Mouse (Mus musculus) CD4-positive, CD25-positive, alpha-beta regulatory T cell, adult 4 months (primary cell): Measurements from ENCODE around the gene Deaf1. TPM values are rescaled to one million over a fixed set of nuclear protein-coding genes. Genes with fewer than 3 reads are reported as not detected.
A peak's percentile ranks its signal among the peaks of the same experiment; 100 is the strongest.

Source experiments
- ATAC-seq: one replicate; pipeline ENCODE4 v1.8.0; 2017
- polyA plus RNA-seq, 2 experiments: library from polyadenylated mRNA; unstranded; fragments of 100-300 nt; shearing (Covaris generic); gene quantifications; one replicate each; pipeline ENCODE4 v1.2.1; 2017

Deaf1 gene
- polyA plus RNA-seq: 10 to 100 TPM; 24.5 to 29.1 TPM

DNA sequence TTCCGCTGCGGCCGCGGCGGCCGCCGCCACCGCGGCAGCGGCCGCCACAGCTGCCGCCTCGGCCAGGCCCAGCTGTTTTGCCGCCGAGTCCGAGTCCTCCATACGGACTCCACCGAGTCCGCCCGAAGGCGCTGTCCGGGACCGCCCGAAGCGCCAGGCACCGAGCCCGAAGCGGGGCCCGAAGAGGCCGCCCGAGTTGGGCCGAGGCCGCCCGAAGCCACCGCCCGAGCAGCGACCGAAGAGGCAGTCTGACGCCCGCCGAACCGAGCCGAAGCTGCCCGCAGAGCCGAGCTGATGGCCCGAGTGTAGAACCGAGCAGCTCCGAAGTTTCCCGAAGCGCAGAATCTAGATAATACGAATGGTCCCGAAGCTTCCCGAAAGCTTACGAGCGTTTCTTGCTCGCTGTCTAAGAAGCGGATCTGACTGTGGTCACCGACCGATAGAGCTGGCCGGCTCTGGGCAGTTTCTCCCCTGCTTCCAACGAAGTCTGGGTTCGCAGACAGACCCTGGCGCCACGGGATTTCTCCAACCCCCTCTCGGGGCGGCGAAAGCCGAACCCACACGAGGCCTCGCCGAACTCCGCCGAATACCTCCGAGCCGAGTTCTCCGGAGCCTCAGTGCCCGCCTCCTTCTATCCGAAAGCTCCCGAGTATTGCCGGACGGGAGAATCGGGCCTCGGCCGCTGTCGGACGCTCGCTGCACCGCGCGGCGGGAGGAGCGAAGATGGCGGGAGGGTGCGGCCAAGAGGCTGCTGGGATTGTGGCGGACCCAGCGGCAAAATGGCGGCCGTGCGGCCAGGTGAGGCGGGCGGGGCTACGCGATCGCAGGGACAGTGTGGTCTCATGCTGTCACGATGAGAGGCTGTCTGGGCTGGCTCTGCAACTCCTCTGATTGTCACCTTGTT, at the start of gene Deaf1, which contains the start of gene Tmem80:
Gene Deaf1 (minus strand): TSS at position 222 of the 904 bp plus-strand sequence.
Gene Tmem80 (plus strand): TSS at position 271 of the 904 bp plus-strand sequence.
- ATAC-seq: peak; percentile 89

DNA sequence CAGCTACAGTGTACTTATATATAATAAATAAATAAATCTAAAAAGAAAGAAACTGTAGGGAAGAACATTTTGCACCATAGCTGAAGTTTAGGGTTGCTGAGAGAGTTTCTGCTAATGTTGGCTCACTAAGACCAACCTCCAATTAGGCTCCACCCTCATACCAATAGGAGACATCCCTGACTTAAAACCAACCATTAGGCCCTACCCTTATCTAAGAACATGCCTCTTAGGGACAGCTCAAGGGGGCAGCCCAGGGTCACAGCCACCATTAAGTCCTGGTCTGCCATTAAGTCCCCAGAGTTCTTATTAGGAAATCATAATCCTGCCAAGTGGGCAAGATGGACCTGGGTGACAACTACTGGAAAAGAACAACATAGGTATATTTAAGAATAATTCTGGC, 46.9 kb upstream of the Deaf1 start:
- no peak for ATAC-seq

DNA sequence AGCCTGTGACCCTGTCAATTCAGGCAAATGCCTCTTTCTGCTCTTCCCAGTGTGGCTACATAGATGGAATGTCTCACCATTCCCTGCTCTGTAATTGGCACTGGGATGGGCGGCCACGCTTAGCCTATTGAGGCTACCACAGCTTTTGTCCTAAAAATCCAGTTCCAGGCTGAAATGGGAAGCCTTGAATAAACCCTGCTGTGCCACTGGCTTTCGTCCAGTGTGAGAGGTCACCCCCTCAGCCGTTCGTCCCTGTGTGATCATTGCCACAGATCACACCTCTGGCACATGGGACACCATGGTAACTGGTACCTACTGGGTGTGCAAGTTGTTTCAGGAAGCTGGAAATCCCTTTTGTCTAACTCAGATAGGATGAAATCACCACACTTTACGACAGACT, 46.1 kb upstream of the Deaf1 start:
- ATAC-seq: no peak

GRCm38 (mm10) chr7:141371942-141372595, 44.6 kb upstream of the Deaf1 start:
- ATAC-seq: no peak

GRCm38 (mm10) chr7:141369918-141370317, 42.4 kb upstream of the Deaf1 start:
- no peak for ATAC-seq

GRCm38 (mm10) chr7:141367358-141367757, 39.9 kb upstream of the Deaf1 start:
- no peak for ATAC-seq

DNA sequence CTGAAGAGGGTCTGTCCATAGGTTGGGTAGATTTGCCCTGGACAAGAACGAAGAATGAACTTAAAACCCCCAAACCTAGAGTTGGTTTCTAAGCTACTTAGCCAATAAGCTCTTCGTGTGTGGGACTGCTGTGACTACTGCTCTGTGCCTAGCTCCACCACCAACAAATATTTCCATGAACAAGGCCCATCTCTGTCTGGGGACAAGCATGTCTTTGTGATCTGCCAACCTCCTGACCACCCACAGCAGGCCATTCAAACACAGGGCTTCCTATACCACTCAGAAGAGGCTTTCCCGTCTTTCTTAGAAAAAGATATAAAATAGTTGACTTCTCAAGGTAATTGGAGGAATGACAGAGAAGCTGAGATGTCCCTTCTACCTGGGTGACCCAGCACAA, 37.6 kb upstream of the Deaf1 start:
- no peak for ATAC-seq

DNA sequence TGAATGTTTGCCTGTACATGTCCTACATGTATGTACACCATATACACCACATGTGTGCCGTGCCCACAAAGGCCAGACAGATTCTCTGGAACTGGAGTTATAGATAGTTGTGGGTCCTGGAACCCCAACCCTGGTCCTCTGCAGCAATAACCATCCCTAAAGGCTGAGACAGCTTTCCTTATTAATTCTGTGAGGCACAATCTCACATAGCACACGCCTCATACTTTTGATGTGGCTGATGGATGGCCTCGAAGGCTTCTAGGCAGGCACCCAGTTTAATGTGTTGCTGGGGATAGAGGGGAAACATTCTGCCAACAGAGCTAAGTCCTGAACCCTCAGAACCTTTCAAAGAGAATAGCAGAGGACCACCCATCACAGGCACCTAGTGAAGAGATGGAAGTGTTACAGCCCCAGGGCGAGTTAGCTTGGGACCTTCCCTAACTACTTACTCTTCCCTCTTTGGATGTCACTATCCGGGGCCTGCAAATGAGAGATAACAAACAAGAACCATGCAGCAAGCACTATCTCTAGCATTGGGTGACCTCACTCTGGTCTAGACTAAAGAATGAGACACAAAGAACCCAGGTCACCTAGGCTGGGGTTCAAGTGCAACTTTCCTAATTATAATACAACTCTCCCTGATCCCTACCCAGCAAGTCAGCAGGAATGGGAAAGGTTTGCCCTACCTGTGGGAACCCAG, 37.0 kb upstream of the Deaf1 start:
- ATAC-seq: no peak

DNA sequence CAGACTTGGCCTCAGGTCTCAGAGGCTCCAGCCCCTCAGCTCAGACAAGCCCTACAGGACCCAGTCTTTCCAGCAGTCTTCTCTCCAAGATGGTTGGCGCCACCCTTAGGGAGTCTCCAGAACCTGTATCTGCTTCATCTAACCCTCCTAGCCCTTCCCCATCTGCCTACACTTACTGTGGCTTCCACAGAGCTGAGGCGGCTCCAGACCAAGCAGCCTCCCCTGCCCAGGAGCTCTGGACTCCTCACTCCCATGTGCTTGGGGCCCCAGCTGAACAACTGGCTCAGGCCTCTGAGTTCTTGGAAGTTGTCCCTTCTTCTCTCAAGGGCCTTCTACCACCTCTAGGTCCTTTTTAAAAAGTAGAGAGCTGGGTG, 36.2 kb upstream of the Deaf1 start:
- ATAC-seq: no peak

- peak; percentile 82 for ATAC-seq
These were observed 35.7 kb upstream of the Deaf1 start for GRCm38 (mm10) chr7:141363106-141363751.

DNA sequence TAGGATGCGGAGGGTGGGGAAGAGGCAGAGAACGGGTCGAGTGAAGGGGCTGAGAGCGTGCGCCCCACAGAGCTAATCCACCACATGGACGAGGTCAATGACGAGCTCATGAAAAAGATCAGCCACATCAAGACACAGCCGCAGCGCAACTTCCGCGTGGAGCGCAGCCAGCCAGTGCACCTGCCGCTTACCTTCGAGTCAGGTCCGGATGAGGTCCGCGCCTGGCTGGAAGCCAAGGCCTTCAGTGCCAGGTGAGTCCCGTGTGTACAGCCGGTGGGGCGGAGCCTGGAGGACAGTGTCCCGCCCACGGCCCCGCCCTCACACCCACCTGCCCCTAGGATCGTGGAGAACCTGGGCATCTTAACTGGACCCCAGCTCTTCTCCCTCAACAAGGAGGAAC, 34.0 kb upstream of the Deaf1 start:
- no peak for ATAC-seq

DNA sequence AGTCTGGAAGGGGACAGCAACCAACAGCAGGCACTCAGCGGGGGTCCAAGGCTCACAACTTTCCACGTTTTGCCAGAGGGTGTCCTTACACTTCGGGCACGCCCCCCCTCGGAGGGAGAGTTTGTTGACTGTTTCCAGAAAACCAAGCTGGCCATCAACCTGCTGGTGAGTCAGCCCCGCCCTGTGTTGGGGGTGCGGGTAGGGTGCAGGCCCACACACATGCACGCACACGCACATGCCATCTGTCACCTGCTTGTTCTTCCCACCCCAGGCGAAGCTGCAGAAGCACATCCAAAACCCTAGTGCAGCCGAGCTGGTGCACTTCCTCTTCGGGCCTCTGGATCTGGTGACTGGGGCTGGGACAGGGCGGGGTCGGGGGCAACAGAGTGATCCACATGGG, 29.5 kb upstream of the Deaf1 start:
- ATAC-seq: no peak

DNA sequence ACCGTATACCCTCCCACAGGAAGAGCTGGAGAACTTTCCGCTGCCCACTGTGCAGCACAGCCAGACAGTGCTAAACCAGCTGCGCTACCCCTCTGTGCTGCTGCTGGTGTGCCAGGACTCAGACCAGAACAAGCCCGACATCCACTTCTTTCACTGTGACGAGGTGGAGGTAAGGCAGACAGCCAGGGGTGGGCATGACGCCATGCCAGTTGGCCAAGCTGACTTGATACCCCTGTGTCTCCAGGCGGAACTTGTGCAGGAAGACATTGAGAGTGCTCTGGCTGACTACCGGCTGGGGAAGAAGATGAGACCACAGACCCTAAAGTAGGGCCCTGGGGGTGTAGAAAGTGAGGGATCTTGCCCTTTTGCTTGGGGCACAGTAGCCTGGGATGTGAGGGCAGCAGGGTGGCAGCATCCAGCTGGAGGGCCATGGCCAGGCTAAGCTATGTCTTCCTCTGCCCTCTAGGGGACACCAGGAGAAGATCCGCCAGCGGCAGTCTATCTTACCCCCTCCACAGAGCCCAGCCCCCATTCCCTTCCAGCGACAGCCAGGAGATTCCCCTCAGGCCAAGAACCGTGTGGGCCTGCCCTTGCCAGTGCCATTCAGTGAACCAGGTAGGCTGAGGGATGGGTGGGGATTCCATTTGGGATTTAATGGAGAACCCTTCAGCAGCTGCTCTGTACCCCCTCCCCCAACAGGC, 28.3 kb upstream of the Deaf1 start:
- no peak for ATAC-seq

DNA sequence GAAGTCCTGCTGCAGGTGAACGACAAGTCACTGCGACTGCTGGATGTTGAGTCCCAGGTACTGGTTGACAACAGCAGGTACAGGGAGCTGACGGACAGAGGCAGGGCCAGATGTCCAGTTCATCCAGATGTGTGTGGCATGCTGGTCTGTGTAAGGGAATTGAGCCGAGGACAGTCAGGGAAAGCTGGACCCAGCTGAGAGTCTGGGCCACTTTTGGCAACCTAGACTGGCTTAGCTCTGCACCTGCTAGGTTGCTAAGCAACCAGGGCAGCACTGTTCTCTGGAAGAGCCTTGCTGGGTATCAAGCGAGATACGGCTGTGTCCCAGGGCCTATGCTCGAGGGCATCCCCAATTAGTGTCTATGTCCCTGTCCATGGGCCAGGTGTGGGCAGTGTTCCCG, 27.6 kb upstream of the Deaf1 start:
- no peak for ATAC-seq

DNA sequence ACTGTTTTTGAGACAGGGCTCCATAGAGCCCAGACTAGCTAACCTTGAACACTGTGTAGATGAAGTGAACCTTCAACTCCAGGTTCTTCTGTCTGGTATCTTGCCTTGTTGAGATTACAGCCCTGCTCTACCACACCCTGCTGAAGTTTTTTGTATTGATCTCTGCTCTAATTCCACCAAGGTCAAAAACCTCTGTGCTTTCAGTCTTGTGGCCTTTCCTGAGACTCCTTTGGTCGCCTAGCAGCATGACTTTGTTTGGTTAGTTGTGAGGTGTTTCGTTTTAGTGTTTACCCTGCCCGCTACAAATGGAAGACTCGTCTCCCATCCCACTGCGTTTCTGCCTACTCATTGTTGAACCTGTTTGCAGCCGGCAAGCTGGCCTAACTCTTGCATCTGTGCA, 23.6 kb upstream of the Deaf1 start:
- ATAC-seq: no peak

DNA sequence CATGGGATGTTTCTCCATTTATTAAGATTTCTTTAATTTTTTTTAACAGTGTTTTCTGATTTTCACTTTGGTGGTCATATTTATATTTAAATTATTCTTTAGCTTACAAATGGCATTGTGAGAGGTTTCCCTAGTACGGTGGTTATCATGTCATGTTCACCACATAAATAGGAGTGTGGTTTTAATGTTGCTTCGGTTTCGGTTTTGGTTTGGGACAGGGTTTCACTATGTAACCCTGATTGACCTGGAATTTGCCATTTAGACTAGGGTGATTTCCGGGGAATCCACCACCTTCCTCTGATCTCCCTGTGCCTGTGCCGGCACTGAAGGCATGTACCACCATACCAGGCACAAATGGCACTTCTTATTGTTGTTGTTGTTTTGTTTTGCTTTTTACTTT, 17.3 kb upstream of the Deaf1 start:
- peak; percentile 98 for ATAC-seq

- no peak for ATAC-seq
These were observed 16.2 kb upstream of the Deaf1 start for GRCm38 (mm10) chr7:141343696-141344095.

- ATAC-seq: no peak
These were observed 15.7 kb upstream of the Deaf1 start for GRCm38 (mm10) chr7:141343230-141343629.

DNA sequence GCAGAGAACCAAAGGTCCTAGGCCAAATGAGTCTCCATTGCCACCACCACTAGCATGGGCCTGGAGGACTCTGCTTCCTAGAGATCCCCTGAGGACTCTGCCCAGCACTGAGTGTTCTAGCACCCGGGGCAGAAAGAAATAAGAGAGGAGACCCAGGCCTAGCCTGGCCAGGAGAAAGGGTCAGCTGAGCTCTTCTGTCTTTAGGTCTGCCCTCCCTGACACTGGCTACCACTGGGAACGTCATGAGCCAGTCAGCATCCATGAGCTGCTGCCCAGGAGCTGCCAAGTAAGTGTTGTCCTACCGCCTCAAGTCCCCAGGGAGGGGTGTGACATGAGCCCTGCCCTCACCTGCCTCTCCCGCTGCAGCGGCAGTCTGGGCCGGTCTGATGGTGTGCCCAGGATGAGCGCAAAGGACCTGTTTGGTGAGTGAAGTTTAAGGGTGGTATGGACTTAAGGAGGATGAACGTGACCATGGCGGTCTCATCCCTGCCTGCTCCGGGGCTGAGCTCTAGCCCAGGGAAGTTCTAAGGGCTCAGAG, 14.3 kb upstream of the Deaf1 start:
- ATAC-seq: no peak

DNA sequence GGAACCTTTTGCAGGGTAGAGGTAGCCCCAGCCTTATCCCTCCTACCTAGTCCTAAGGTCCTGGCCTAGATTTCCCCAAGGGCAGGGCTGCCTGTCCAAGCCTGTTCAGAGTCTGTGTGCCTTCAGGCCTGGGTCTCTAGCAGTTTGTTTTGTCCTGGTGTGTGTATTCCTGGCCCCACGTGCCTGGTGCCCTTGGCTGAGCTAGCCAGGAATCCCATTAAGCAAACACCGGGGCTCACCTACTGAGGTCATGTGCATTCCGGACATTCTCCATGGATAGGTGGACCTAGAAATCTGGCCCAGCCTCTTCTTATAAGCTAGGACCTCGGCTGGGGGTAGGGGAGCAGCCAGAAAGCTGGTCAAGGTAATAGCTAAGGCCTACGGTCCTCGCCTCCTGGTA, 13.0 kb upstream of the Deaf1 start:
- ATAC-seq: no peak

DNA sequence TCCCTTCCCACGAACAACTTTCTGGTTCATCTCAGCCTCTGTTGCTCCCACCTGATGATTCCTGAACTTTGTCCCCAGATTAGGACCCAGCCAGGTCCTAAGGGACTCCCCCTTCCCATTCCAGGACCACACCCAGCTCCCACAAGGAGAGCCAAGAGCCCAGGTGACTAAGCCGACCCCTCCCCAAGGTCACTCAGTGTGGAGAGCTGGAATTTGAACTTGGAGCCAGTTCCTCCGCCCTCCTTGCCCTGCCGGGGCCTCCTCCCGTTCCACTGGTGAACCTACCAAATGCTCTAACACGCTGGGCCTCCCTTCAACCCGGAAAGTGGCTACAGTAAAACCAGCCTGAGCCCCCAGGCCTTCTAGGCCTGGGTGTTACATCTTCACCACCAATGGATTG, 12.5 kb upstream of the Deaf1 start:
- ATAC-seq: no peak
